Mouse (Mus musculus): ENCODE measurements at regions not wholly inside any gene's neighbourhood (a gene's known extent, or its start where the extent isn't known, plus 50 kb on each side); places are given as distances from the start of the nearest gene placed in this dataset.

- ATAC-seq: no peak
- no peak overlapping the region for H3K4me2 ChIP-seq (replicated peaks; ENCODE audit: low read depth)
- H3K4me1 ChIP-seq (replicated peaks; ENCODE audit: control insufficient read depth, insufficient read depth, low read length): no peaks in the 10 kb centered on the region; the same call in 1 of the 2 replicates
- TF ChIP-seq CTCF (IDR thresholded peaks at IDR 0.05; ENCODE audit: low read depth): no peak
- 95% methylated on average over 4 of the region's 4 CpGs for WGBS
- no peak overlapping the region for H3K27ac ChIP-seq (ENCODE audit: low read depth, low read length)
- no peak overlapping the region for H3K9ac ChIP-seq (ENCODE audit: low read depth, low read length)
- no peaks in the 10 kb centered on the region for H3K36me3 ChIP-seq (ENCODE audit: control insufficient read depth, insufficient read depth)
- no peaks in the 10 kb centered on the region for H3K9me3 ChIP-seq (ENCODE audit: control insufficient read depth)
- no peak overlapping the region for H3K4me3 ChIP-seq (ENCODE audit: low read depth, low read length)
- H3K27me3 ChIP-seq (replicated peaks; ENCODE audit: control insufficient read depth, insufficient read depth, low read length): no peaks in the 10 kb centered on the region
Observed at GRCm38 (mm10) chr4:131331646-131332045, 387.5 kb downstream of the Matn1 start.

GRCm38 (mm10) chr4:131336801-131337200 is 392.6 kb downstream of the Matn1 start:
- no peak for ATAC-seq
- no peak for TF ChIP-seq CTCF (IDR thresholded peaks at IDR 0.05; ENCODE audit: low read depth)
- Histone ChIP-seq H3K36me3 (ENCODE audit: control insufficient read depth, insufficient read depth) (no peaks in the 10 kb centered on the region), H3K4me3 (ENCODE audit: low read depth, low read length) (no peak overlapping the region), H3K9ac (ENCODE audit: low read depth, low read length) (no peak overlapping the region), H3K27me3 (replicated peaks; ENCODE audit: control insufficient read depth, insufficient read depth, low read length) (no peaks in the 10 kb centered on the region), H3K27ac (ENCODE audit: low read depth, low read length) (no peak overlapping the region), H3K9me3 (ENCODE audit: control insufficient read depth) (no peaks in the 10 kb centered on the region), H3K4me1 (replicated peaks; ENCODE audit: control insufficient read depth, insufficient read depth, low read length) (no peaks in the 10 kb centered on the region; the same call in 1 of the 2 replicates), H3K4me2 (replicated peaks; ENCODE audit: low read depth) (no peak overlapping the region)
- 82% methylated on average over 3 of the region's 3 CpGs for WGBS

GRCm38 (mm10) chr4:131340993-131341695 is 397.0 kb downstream of the Matn1 start:
- H3K4me1 ChIP-seq (replicated peaks; ENCODE audit: control insufficient read depth, insufficient read depth, low read length): no peaks in the 10 kb centered on the region; the same call in 1 of the 2 replicates
- no peaks in the 10 kb centered on the region for H3K36me3 ChIP-seq (ENCODE audit: control insufficient read depth, insufficient read depth)
- no peak overlapping the region for H3K27ac ChIP-seq (ENCODE audit: low read depth, low read length)
- 42% methylated on average over 9 of the region's 9 CpGs for WGBS
- no peaks in the 10 kb centered on the region for H3K27me3 ChIP-seq (replicated peaks; ENCODE audit: control insufficient read depth, insufficient read depth, low read length)
- no peaks in the 10 kb centered on the region for H3K9me3 ChIP-seq (ENCODE audit: control insufficient read depth)
- no peak overlapping the region for H3K4me3 ChIP-seq (ENCODE audit: low read depth, low read length)
- ATAC-seq: no peak
- no peak for TF ChIP-seq CTCF (IDR thresholded peaks at IDR 0.05; ENCODE audit: low read depth)
- no peak overlapping the region for H3K4me2 ChIP-seq (replicated peaks; ENCODE audit: low read depth)
- H3K9ac ChIP-seq (ENCODE audit: low read depth, low read length): no peak overlapping the region

- H3K9me3 ChIP-seq (ENCODE audit: control insufficient read depth): no peaks in the 10 kb centered on the region
- H3K36me3 ChIP-seq (ENCODE audit: control insufficient read depth, insufficient read depth): no peaks in the 10 kb centered on the region
- ATAC-seq: no peak
- no peak overlapping the region for H3K4me3 ChIP-seq (ENCODE audit: low read depth, low read length)
- WGBS: 79% methylated on average over 3 of the region's 3 CpGs
- no peaks in the 10 kb centered on the region for H3K27me3 ChIP-seq (replicated peaks; ENCODE audit: control insufficient read depth, insufficient read depth, low read length)
- no peak overlapping the region for H3K9ac ChIP-seq (ENCODE audit: low read depth, low read length)
- no peak for TF ChIP-seq CTCF (IDR thresholded peaks at IDR 0.05; ENCODE audit: low read depth)
- no peak overlapping the region for H3K27ac ChIP-seq (ENCODE audit: low read depth, low read length)
- H3K4me2 ChIP-seq (replicated peaks; ENCODE audit: low read depth): no peak overlapping the region
- H3K4me1 ChIP-seq (replicated peaks; ENCODE audit: control insufficient read depth, insufficient read depth, low read length): no peaks in the 10 kb centered on the region
Observed at GRCm38 (mm10) chr4:131346727-131347126, 402.5 kb downstream of the Matn1 start.

- no peak for TF ChIP-seq CTCF (IDR thresholded peaks at IDR 0.05; ENCODE audit: low read depth)
- H3K9me3 ChIP-seq (ENCODE audit: control insufficient read depth): no peaks in the 10 kb centered on the region
- H3K27ac ChIP-seq (ENCODE audit: low read depth, low read length): no peak overlapping the region
- no peak overlapping the region for H3K4me3 ChIP-seq (ENCODE audit: low read depth, low read length)
- no peak for ATAC-seq
- 38% methylated on average over 7 of the region's 7 CpGs for WGBS
- no peaks in the 10 kb centered on the region for H3K4me1 ChIP-seq (replicated peaks; ENCODE audit: control insufficient read depth, insufficient read depth, low read length)
- H3K36me3 ChIP-seq (ENCODE audit: control insufficient read depth, insufficient read depth): no peaks in the 10 kb centered on the region
- H3K4me2 ChIP-seq (replicated peaks; ENCODE audit: low read depth): no peak overlapping the region
- no peaks in the 10 kb centered on the region for H3K27me3 ChIP-seq (replicated peaks; ENCODE audit: control insufficient read depth, insufficient read depth, low read length)
- no peak overlapping the region for H3K9ac ChIP-seq (ENCODE audit: low read depth, low read length)
Observed at GRCm38 (mm10) chr4:131350268-131350667, 406.1 kb downstream of the Matn1 start.

- 97% methylated on average over 3 of the region's 3 CpGs for WGBS
- H3K4me3 ChIP-seq (ENCODE audit: low read depth, low read length): no peak overlapping the region
- no peak overlapping the region for H3K9ac ChIP-seq (ENCODE audit: low read depth, low read length)
- no peaks in the 10 kb centered on the region for H3K27me3 ChIP-seq (replicated peaks; ENCODE audit: control insufficient read depth, insufficient read depth, low read length)
- no peak overlapping the region for H3K27ac ChIP-seq (ENCODE audit: low read depth, low read length)
- ATAC-seq: no peak
- no peaks in the 10 kb centered on the region for H3K9me3 ChIP-seq (ENCODE audit: control insufficient read depth)
- H3K4me2 ChIP-seq (replicated peaks; ENCODE audit: low read depth): no peak overlapping the region
- H3K4me1 ChIP-seq (replicated peaks; ENCODE audit: control insufficient read depth, insufficient read depth, low read length): no peaks in the 10 kb centered on the region
- no peaks in the 10 kb centered on the region for H3K36me3 ChIP-seq (ENCODE audit: control insufficient read depth, insufficient read depth)
- no peak for TF ChIP-seq CTCF (IDR thresholded peaks at IDR 0.05; ENCODE audit: low read depth)
Observed at GRCm38 (mm10) chr4:131354908-131355307, 410.7 kb downstream of the Matn1 start.

Data from intestine, postnatal 0 days (tissue).